Mouse (Mus musculus): ENCODE measurements at regions not wholly inside any gene's neighbourhood (a gene's known extent, or its start where the extent isn't known, plus 50 kb on each side); places are given as distances from the start of the nearest gene placed in this dataset.

DNA sequence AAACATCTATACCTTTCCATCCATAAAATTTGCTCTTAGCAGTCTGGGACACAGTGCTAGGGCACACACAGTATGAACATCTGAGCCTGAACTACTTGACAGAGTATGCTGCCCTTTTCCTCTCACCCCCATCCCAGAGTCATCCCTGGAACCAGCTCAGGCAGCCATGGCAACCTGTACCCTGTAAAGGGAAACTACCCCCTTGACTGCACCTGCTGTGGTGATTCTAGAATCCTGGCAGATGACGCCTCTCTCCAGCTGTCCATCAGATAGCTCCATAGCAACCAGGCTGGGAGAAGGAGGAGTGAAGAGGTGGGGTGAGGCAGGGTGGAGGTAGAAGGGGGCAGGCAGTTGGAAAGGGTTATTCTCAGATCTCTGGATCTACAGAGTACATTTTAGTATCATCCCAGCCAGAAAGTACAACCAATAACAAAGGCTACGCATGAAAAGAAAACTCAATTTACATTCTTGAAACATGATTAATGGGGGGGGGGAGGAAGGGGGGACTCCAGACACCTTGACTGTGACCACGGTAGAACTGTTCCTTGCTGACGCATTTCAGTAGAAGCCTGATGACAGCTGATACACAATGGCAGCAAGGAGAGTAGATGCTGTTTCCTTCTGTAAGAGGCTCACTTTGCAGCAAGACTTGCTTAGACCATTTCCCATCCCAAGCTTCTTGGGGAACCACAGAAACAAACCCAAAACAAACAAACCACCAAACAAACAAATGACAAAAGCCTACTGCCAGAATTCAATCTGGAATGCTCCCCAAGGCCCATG is 97.2 kb upstream of the Rreb1 start:
- in situ Hi-C loops (cut with MboI; ENCODE audit: unreplicated experiment in 2 of 2), result no loop called here

DNA sequence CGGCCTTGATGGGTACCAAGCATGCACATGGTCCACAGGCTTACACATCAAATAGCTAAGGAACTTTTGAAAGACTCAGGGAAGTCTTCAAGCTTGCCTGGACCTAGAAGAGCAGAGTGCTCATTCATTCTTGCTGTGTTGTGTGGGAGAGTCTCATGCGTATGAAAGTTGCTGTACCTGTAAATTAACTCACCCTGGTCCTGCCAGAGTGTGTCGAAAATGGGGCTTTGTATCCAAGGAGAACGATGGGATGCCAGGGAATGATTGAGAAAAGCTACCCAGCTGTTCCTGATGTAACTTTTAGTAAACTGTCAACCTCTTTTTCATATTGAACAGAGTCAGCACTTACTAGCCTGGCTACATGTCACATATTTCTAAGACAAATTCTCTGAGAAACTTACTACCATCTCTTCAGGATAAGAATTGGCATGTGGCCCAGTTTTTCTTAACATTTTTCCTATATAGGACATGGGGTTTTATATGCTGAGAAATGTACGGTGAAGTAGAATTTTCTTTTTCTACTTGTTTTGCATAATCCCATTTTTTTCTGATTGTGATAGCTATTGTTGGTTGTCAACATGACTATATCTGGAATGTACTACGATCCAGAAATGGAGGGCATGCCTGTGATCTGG is 95.0 kb upstream of the Rreb1 start:
- in situ Hi-C loops (cut with MboI; ENCODE audit: unreplicated experiment in 2 of 2), result no loop called here

DNA sequence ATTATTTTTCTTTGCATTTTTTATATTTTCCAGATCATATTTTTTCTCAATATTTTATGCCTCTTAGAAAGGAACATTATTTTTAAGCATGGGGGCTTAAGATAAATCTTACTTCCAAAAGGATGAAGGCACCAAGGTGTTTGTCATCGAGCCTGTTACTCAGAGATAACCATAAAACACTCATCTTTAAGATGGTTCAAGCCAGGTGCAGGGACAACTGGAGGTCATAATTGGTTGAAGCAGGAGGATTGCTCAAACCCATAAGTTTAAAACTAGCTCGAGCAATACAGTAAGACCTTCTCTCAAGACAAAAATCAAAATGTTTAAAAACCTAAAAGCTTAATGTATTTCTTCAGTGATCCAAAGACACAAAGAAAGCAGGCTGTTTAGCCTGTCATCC is 92.6 kb upstream of the Rreb1 start:
- in situ Hi-C loops (cut with MboI; ENCODE audit: unreplicated experiment in 2 of 2), result no loop called here

DNA sequence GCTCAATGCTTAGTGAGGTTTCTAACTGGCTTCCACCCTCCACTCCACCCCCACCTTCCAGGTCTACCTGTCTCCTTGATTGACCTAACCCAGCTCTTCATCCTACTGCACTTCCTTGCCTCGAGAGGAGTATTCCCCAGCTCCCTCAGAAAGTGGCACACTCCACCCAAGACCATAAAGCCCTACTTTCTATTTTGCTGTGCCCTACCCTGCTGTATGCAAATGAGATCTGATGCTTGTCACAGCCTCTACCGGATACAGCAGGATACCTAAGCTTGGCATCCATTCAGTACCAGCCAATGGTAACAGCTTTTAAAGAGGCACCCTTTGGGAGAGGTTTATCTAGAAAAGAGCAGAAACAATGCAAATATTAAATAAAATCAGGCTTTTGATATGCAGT is 92.1 kb upstream of the Rreb1 start:
- in situ Hi-C loops (cut with MboI; ENCODE audit: unreplicated experiment in 2 of 2), result no loop called here

DNA sequence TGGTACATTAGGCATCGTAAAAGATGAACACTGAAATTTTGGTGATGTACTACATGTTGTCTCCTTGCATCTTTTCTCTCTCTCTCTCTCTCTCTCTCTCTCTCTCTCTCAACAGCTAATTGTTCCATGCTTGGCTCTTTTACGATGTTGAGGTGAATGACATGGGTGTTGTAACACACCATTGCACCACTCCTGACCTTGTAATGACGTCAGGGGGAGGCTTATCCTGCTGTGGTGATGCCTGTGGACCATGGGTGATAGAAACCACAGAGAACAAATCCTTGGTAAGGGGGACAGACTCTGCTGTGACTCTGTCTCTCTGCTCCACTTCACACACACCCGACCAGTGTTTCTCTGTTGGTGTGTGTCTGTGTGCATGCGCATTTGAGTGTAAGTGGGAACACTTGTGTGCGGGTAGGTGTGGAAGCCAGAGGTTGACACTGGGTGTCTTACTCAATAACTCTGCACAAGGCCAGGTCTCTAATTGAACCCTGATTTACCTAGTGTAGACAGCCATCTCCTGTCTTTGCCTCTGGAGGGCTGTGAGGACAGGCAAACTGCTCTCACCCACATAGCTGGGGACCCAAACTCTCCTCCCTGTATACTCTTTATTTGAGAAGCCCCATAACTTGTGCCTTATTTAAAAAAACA is 88.9 kb upstream of the Rreb1 start:
- in situ Hi-C loops (cut with MboI; ENCODE audit: unreplicated experiment in 2 of 2), result no loop called here

DNA sequence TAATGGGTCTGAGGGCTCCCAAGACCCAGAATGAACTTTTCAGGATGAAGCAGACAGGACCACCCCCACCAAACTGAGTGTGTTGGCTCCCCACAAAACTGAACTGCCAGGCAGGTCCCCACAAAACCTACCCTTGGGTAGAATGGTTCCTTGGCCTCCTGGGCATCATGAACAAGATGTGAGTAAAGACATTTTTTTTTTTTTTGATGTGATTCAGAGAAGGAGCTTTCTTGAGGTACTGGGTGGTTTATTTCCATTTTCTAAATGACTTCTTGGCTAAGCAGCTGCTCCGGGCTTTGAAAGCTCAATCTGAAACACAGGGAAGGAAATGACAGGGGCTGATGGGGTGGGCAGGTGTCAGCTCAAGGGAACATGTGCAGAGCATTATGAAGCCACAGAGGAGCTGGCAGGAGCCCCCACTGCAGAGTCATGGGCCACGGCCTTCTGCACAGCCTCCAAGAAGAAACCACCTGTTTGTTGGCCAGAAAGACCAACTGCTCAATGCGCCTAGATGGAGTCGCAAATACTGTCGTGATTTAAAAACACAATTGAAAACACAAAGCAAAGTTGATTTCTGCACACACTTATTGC is 86.2 kb upstream of the Rreb1 start:
- in situ Hi-C loops (cut with MboI; ENCODE audit: unreplicated experiment in 2 of 2), result no loop called here

DNA sequence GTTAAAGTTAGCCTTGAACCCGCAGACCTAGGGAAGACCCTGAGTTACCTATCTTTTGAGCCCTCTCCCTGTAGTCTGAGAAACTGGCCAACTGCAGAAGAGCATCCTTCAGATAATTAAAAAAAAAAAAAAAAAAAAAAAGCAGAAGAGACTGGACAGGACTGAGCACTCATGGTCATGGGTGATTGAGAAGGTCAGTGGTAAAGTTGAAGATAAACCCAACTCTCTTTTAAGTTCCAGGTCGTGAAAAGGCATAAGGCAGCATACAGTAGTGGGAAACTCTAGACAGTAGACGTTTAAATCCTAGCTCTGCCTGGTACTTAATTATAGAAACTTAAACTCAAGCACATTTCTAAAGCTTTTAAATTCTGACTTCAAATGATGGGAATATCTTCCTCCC is 84.6 kb upstream of the Rreb1 start:
- in situ Hi-C loops (cut with MboI; ENCODE audit: unreplicated experiment in 2 of 2), result no loop called here

DNA sequence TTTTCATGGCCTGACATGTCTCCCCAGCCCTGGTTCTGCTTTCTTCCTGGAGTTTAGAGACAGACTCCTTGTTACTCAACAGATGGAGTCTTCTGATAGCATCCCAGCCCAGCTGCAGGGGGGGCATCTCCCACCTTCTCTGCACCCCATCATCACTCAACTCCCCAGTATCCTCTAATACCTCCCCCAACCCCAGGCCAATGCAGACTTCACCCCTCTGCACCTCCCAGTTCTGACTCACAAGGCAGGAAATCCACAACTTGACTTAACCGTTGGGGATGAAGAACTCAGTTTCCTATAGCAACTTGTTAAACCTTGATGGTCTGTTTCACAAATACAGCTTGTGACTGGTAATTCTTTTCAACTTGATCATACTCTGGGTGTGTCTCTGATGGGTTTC is 73.7 kb upstream of the Rreb1 start:
- in situ Hi-C loops (cut with MboI; ENCODE audit: unreplicated experiment in 2 of 2), result no loop called here

DNA sequence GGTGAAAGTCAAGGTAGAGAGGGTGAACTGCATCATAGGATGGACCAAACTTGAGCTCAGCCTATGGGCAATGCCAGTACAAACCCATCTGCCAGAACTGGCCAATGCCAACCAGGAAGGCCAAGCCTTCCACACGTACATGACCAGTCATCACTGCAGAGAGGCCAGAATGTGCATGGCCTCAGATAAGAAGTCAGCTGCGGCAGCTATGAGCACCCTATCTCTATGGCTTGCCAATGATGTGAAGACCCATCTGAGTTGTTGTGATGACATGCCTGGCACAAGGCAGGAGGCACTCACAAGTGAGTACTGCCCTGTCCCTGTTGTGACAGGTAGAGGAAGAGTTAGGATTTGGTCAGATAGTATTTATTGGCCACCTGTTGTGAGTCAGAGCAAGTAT is 72.7 kb upstream of the Rreb1 start:
- in situ Hi-C loops (cut with MboI; ENCODE audit: unreplicated experiment in 2 of 2), result no loop called here

DNA sequence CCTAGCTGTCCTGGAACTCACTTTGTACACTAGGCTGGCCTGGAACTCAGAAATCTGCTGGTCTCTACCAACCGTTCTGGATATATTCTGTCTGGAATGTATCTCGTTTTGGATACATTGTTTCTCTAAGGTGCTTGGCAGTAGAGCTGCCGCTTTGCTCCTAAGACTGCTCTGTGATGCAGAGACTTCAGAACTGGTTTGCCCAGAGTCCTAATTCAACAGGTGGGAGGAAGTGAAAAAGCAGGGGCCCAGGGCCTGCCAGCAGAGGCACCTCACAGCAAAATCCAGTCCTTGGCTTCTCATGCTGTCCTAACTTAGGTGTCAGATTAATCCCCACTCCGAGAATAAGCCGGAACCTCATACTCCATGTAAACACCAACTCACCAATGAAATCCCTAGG is 67.3 kb upstream of the Rreb1 start:
- in situ Hi-C loops (cut with MboI; ENCODE audit: unreplicated experiment in 2 of 2), result no loop called here

DNA sequence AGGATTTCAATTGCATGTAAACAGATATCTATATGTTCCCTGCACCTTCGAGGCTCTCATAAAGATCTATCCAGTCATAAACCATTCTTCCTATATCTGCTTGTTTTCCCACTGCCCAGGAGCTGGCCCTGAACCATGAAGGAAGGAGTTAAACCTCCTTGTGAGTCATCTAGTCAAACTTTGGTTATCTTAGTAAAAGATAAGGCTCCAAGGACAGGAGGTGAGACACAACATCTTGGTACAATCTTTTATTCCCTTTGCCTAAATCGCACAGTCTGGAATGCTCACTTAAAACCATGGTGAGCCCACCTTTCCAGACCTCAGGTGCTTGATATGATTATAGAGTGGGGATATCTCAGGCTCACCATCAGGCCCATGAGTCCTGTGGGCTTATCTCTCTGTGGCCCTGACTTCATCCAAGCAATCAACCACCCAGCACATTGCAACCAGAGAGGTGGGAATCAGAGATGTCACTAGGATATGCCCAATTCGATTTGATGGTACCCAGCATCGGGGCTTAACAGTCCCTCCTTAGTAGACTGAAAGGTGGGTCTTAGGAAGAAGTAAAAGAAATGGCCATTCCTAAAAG is 65.2 kb upstream of the Rreb1 start:
- in situ Hi-C loops (cut with MboI; ENCODE audit: unreplicated experiment in 2 of 2), result no loop called here

DNA sequence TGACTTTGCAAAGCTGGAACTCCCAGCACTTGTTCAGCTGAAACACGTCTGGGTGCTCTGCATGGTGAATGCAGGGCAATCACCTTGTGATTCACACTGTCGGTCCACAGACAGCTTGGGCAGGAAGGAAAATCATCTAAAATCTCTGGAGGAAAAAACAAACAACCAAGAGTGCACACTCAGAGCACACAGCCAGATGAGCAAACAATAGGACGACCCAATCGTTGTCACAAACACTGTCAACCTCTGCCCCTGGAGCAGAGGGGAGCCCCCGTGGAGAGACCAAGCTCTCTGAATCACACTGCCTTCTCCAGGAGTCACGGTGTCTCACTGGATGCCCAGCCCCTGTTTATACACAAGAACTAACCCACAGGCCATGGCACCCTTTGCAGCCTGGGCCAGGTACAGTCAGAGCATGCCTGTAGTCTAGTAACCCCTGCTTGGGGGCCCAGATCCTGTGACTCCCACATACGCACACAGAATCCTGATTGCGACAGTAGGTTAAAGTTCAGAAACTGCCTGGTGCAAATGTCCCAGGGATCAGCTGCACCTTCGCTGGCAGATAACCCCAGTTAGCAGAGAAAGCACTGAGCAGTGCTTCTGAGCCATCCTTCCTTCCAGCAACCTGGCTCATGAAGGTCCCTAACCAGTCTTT is 63.0 kb upstream of the Rreb1 start:
- in situ Hi-C loops (cut with MboI; ENCODE audit: unreplicated experiment in 2 of 2), result no loop called here

DNA sequence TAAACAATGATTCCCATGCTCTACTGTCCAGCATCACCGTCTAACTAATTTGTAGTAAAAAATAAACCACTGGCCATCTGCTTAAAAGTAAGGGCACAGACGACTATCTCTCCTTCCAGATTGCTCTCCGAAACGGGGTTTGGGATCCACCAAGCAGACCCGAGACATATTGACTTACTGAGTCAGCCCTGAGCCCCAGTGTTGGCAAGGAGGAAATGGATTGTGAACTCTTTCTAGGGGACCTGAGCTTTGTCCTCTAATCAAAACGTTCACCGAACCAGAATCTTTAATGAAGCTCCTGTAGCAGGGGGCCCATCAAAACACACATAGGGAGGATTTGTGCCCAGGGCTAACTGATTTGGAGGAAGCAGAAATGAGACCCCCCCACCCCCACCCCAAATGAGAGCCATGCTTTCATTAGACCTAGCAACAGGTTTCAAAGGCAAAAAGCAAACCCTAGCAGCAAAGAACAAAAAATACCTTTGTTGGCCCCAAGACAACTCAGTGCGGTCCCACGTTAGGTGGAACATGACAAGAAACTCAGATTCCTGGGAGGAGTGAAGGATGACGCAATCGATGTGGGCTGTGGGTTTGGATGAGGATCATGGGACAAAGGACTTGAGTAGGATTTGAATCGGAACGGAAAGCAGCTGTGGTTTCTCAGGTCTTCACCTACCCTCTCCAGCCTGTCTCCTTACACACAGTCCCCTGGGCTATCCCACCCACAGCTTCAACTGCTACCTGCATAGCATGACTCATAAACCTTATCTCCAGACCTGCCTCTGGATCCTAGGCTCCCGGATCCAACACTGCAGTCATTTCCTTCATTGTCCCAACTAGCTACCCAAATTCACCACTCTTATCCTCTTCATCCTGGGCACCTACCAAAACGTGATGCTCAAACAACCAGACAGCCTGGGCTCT is 62.2 kb upstream of the Rreb1 start:
- in situ Hi-C loops (cut with MboI; ENCODE audit: unreplicated experiment in 2 of 2), result no loop called here

DNA sequence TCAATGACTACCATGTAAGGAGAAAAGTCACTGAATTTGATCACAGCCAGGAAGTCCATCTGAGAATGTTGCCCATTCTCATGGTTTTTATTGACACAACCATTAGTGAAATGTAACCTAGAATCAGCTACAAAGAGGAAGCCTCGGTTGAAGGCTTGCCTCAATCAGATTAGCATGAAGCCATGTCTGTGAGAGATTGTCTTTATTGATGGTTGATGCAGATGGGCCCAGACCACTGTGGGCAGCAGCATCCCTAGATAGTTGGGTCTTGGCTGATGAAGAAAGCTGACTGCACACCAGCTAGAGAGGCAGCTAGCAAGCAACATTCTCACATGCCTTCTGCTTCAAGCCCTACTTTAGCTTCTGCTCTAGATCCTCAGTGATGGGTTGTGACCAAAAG is 60.4 kb upstream of the Rreb1 start:
- in situ Hi-C loops (cut with MboI; ENCODE audit: unreplicated experiment in 2 of 2), result no loop called here

DNA sequence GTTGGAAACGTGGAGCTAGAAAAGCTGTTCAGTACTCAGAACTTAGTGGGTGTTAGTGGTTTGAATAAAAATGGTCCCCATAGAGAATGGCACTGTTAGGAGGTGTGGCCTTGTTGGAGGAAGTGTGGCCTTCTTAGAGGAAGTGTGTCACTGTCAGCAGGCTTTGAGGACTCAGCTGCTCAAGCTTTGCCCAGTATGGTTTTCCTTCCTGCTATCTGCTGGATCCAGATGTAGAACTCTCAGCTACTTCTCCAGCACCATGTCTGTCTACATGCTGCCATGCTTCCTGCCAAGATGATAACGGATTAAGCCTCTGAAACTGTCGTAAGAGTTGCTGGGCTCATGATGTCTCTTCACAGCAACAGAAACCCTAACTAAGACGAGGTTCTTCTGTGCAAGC is 59.8 kb upstream of the Rreb1 start:
- in situ Hi-C loops (cut with MboI; ENCODE audit: unreplicated experiment in 2 of 2), result no loop called here

Measured in v-Abl transformed pro-B cells (cell line).